Mouse (Mus musculus): ENCODE results near the gene Nr1h2.

Nr1h2 gene

DNA sequence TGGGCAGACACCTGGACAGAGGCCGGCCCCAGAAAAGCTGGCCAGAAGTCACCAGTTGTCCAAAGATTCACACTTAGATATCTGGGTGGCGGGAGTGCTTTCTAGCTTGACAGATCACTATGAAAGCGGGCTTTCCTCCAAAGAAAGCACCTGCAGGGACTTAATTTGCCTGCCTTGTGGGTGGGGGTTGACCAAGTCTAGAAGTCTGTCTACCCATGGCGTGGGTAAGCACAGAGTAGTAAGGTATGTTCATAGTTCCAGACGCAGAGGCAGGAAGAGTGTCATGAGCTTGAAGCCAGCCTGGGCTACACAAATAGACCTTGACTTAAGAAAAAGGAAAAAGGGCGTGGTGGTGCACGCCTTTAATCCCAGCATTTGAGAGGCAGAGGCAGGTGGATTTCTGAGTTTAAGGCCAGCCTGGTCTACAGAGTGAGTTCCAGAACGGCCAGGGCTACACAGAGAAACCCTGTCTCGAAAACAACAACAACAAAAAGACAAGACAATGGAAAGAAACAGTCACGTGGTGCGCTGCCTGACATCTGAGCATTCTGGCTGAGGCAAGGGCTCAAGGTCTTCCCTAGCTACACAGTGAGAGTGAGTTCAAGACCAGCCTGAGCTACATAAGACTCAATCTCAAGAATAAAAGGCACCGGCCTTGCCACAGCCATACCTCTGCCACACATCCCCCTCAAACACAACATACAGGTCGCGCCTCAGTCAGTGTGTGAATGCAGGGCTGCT, 27.2 kb downstream of the Nr1h2 start:
- DNase-seq: no peak

GRCm38 (mm10) chr7:44525126-44525832, 28.5 kb downstream of the Nr1h2 start:
- peak; percentile 27 for DNase-seq

DNA sequence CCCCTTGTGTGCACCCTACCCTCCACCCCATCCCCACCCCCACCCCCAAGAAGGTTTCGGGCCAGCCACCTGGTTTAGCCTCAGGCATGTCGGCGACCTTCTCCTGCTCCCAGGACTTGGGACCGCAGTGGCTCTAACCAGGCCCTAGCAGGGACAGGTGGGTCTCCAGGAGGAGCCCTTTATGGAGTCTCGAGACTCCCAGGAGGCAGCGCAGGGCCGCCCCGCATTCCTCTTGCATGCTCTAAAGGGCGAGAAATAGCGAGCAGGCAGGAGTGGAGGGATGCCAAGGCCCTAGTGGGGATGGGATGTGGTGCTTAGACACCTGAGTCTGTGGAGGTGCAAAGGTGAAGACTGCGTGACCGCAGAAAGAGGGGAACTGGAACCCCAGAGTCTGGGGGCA, 29.2 kb downstream of the Nr1h2 start, which contains the start of gene Mybpc2:
Gene Mybpc2 (minus strand): TSS at position 155 of the 400 bp plus-strand sequence.
- no peak for DNase-seq

- no peak for DNase-seq
Measured at GRCm38 (mm10) chr7:44523056-44523455, 30.7 kb downstream of the Nr1h2 start.

- peak; percentile 88 for DNase-seq
Measured at GRCm38 (mm10) chr7:44521710-44522109, 32.0 kb downstream of the Nr1h2 start.

- no peak for DNase-seq
Measured at GRCm38 (mm10) chr7:44520990-44521389, 32.8 kb downstream of the Nr1h2 start.

GRCm38 (mm10) chr7:44519240-44519913, 34.4 kb downstream of the Nr1h2 start:
- no peak for DNase-seq

- DNase-seq: no peak
Measured at GRCm38 (mm10) chr7:44507491-44507890, 46.3 kb downstream of the Nr1h2 start.

DNA sequence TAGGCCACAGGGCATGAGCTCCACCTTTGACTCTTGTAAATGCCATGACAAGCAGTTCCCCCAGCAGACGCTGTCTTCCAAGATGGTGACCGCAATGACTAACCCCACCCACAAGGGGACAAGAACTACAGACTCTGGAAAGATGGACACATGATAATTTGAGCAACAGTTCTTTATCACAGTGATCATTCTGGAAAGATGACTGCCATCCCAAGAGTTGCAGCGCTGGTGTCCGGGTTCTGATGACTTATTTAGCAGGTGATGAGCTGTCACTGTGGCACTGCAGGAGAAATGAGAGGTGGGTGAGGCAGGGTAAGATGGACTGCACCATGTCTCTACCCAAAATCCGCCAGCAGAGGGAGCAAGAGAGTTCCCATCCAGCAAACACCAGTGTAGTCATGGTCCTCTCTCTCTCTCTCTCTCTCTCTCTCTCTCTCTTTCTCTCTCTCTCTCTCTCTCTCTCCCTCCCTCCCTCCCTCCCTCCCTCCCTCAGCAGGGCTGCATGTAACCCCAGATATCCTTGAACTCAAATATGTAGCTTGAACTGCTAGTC, 52.1 kb downstream of the Nr1h2 start:
- DNase-seq: peak; percentile 64

GRCm38 (mm10) chr7:44500046-44500445, 53.7 kb downstream of the Nr1h2 start:
- no peak for DNase-seq
